Mouse (Mus musculus) embryonic fibroblast, embryonic 13.5 days (primary cell): ENCODE data around the gene Cxcr1. TPM values are rescaled to one million over a fixed set of nuclear protein-coding genes. Genes with fewer than 3 reads are reported as not detected.
A peak's percentile ranks its signal among the peaks of the same experiment; 100 is the strongest.

Experiments used
- H3K27ac ChIP-seq: 2 replicates; pipeline ENCODE4 v1.5.1; 2012; ENCODE audit warnings: low read length, control low read depth, inconsistent platforms; ENCODE audit not compliant: insufficient read depth
- H3K4me1 ChIP-seq: 2 replicates; pipeline ENCODE4 v1.6.1; 2011; ENCODE audit warnings: low read length; ENCODE audit not compliant: control insufficient read depth, insufficient read depth
- H3K4me3 ChIP-seq: 2 replicates; pipeline ENCODE4 v1.5.1; 2011; ENCODE audit warnings: mild to moderate bottlenecking, control low read depth, low read length; ENCODE audit not compliant: insufficient read depth
- CTCF ChIP-seq: IDR thresholded peaks from 2 replicates; pipeline ENCODE4 v1.5.1; 2011; ENCODE audit warnings: mild to moderate bottlenecking, control low read depth, low read length, moderate library complexity, borderline replicate concordance; ENCODE audit not compliant: insufficient read depth
- POLR2A ChIP-seq: IDR thresholded peaks from 2 replicates; pipeline ENCODE4 v1.6.1; 2011; ENCODE audit warnings: low read depth, mild to moderate bottlenecking, control low read depth, low read length, moderate library complexity
- polyA plus RNA-seq: library from polyadenylated mRNA; stranded (reverse); fragments of >200 nt; gene quantifications from 2 replicates; pipeline ENCODE4 v1.2.4, GENCODE M21; 2011; ENCODE audit warnings: low read depth; ENCODE audit not compliant: missing spikeins, insufficient read length

Cxcr1 gene
- polyA plus RNA-seq, 1 experiment = not detected

DNA sequence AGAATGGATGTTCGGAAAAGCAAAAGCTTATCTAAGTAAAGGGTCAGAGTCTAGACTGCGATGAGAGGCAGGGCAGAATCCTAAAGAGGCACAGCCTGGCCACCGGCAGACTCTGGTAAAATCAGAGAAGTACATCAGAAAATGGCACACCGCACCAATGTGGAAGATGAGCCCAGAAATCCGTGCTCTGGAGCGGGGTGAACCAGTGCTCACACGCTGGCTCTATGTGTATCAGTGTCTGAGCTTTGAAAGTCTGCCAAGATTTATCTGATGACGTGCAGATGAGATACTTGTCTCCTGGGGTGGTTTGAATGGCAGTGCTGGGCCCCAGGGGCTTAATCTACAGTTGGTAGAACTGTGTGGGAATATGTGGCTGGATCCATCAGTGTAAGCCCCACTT is 4.6 kb upstream of the Cxcr1 start:
- Histone ChIP-seq H3K27ac (no peak overlapping the region), H3K4me1 (peaks cover 4% of the 10 kb centered on the region; the same call in 1 of the 2 replicates), H3K4me3 (no peak overlapping the region)
- TF ChIP-seq POLR2A (no peak), CTCF (no peak)

DNA sequence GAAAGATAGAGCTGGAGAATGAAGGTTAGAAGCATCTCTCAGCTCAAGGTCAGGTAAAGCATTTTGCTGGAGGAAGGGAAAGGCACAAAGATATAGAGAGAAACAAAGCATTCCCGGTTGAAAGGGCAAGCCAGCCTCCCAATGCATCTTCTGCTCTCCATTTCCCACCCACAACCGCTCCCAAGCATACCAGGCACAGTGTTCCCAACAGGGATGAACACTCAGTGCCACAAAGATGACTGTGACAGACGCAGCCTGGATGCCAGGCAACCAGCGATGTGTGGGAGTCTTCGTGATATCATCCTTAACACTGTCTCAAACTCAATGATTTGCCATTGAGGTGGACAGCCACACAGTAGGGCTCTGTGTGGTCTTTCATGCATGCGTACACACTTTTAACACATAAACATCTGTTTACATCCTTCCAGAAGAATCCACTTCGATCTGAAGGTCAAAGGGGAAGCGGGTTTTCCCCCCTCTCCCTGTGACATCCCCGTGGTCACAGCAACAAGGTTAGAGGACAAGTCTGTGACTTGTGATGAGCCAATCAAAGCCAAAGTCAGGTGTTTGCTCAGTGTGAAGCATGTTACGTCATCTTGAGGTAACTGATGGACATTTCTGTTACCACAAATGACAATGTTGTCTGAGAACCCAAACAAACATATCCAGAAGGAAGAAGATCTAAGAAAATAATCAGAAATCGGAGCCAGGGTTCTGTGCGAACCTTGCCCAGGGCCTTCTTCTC is 3.5 kb upstream of the Cxcr1 start:
- Histone ChIP-seq H3K27ac (no peak overlapping the region), H3K4me3 (no peak overlapping the region), H3K4me1 (peaks cover 4% of the 10 kb centered on the region; the same call in 1 of the 2 replicates)
- TF ChIP-seq POLR2A (no peak), CTCF (no peak)

GRCm38 (mm10) chr1:74196621-74197419 is 2.4 kb upstream of the Cxcr1 start:
- Histone ChIP-seq H3K4me3 (no peak overlapping the region), H3K27ac (no peak overlapping the region), H3K4me1 (peaks cover 4% of the 10 kb centered on the region; the same call in 1 of the 2 replicates)
- no peak for TF ChIP-seq POLR2A
- TF ChIP-seq CTCF = no peak

GRCm38 (mm10) chr1:74195961-74196360 is 1.5 kb upstream of the Cxcr1 start:
- H3K4me1 ChIP-seq = peaks cover 4% of the 10 kb centered on the region; the same call in 1 of the 2 replicates
- no peak overlapping the region for H3K4me3 ChIP-seq
- H3K27ac ChIP-seq = no peak overlapping the region
- TF ChIP-seq POLR2A (no peak), CTCF (peak; percentile 50; the same call in 1 of the 2 replicates)

DNA sequence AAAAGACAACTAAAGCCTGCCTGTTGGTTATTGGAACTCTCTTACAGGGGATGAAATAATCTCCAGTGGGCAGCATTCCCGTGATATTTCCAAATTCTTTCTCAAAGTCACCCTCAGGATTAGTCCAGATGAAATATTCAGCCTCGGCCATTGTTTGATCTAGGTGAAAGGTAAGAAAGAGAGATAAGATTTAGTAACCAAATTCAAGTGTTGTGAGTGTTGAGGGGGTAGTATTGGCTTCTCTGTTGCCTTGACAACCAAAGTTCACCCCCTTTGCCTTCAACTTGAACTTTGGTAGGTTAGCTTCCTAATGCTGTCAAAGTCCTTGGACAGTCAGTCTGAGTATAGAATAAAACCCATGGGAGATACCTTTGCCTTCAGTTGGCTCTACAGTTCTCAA is 1.7 kb downstream of the Cxcr1 start:
- H3K4me3 ChIP-seq = no peak overlapping the region
- no peaks in the 10 kb centered on the region for H3K4me1 ChIP-seq
- no peak overlapping the region for H3K27ac ChIP-seq
- no peak for TF ChIP-seq POLR2A

GRCm38 (mm10) chr1:74190471-74190870 is 4.0 kb downstream of the Cxcr1 start:
- TF ChIP-seq CTCF = no peak
- no peak for TF ChIP-seq POLR2A
- no peak overlapping the region for H3K4me3 ChIP-seq

DNA sequence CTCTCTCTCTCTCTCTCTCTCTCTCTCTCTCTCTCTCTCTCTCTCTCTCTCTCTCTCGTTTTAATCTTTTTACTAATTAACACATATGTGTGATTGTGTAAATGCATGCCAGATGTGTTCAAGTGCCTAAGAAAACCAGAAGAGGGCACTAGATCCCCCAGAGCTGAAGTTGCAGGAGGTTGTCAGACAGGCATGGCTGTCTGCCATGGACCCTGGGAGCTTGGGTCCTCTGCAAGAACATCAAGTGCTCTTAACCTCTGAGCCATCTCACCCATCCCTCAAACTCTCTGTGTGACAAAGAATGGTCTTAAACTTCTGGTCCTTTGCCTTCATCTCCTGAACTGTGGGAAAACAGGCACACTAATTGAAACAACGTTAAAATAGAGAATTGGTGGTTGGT is 11.4 kb downstream of the Cxcr1 start:
- H3K27ac ChIP-seq = no peak overlapping the region
- H3K4me3 ChIP-seq = no peak overlapping the region
- peaks cover 2% of the 10 kb centered on the region; the same call in 1 of the 2 replicates for H3K4me1 ChIP-seq
- no peak for TF ChIP-seq POLR2A
- no peak for TF ChIP-seq CTCF

More at GRCm38 (mm10) chr1:74190471-74190870, 4.0 kb downstream of the Cxcr1 start:
- no peaks in the 10 kb centered on the region for H3K4me1 ChIP-seq
- no peak overlapping the region for H3K27ac ChIP-seq

GRCm38 (mm10) chr1:74181462-74181861 is 13.0 kb downstream of the Cxcr1 start:
- H3K4me3 ChIP-seq = no peak overlapping the region
- peaks cover 2% of the 10 kb centered on the region; the same call in 1 of the 2 replicates for H3K4me1 ChIP-seq
- H3K27ac ChIP-seq = no peak overlapping the region
- TF ChIP-seq CTCF (no peak), POLR2A (no peak)

GRCm38 (mm10) chr1:74179624-74180408 is 14.6 kb downstream of the Cxcr1 start:
- Histone ChIP-seq H3K27ac (no peak overlapping the region), H3K4me1 (peaks cover 2% of the 10 kb centered on the region; the same call in 1 of the 2 replicates), H3K4me3 (no peak overlapping the region)
- no peak for TF ChIP-seq CTCF

DNA sequence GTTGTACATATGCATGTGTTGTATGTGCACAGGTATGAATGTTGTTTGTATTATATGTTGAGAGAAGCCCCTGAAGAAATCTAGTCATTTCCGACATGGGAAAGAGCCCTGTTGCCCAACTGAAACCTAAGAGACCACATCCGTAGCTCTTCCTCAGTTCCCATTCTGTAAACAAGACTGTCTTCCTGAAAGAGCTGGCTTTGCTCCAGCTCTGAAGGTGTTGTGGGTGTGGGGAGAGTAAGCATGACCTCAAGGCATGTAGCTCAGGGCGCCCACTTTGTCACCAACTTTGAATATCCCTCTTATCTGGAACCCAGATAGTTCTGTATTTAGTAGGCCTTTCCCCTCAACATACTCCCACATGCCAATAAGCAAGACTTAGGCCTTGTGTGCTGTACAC is 15.8 kb downstream of the Cxcr1 start:
- H3K4me3 ChIP-seq = no peak overlapping the region
- no peak overlapping the region for H3K27ac ChIP-seq
- peaks cover 2% of the 10 kb centered on the region; the same call in 1 of the 2 replicates for H3K4me1 ChIP-seq
- TF ChIP-seq POLR2A = no peak
- no peak for TF ChIP-seq CTCF
